Mouse (Mus musculus): ENCODE data around the gene Nfe2l3.

DNA sequence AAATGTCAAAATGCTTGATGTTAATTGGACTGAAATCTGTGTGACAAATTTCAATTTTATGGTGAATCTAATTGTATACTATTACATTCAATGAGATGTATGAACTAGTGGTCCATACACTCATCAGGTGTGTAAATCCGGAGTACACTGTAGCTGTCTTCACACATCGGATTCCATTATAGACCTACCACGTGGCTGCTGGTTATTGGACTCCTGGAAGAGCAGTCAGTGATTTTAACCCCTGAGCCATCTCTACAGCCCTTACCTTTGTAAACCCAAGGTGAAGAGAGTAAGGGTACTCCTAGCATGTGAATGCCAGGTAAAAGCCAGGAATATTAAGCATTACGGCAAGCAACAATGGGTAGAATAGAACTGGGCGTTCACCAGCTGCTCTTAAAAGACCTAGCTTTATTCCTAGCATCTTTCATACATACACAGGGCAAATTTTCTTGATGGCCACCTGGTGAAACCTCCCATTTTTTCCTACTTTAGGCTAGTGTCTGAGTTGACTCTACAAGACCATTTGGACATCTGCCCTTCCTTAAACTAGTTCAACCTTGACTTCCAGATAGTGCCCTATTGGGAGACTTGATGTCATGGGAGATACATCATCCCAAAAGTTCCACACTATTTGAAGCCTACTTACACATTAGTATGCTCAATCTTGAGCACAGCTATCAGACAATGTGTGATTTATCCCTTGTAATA is 27.0 kb downstream of the Nfe2l3 start:
- no peak for TF ChIP-seq CTCF (conservative IDR thresholded peaks at IDR 0.05; ENCODE audit: low read length)
- TF ChIP-seq POU5F1 (IDR thresholded peaks at IDR 0.05; ENCODE audit: borderline replicate concordance, low read length) = no peak

Data from E14TG2a.4 (cell line).